Mouse (Mus musculus) urinary bladder, postnatal 14 days (tissue): ENCODE data around the gene Tiprl.

Experiments used
- DNase-seq: peaks from one replicate; pipeline ENCODE4 v3.0.0; 2021; ENCODE audit warnings: low spot score

Tiprl gene

DNA sequence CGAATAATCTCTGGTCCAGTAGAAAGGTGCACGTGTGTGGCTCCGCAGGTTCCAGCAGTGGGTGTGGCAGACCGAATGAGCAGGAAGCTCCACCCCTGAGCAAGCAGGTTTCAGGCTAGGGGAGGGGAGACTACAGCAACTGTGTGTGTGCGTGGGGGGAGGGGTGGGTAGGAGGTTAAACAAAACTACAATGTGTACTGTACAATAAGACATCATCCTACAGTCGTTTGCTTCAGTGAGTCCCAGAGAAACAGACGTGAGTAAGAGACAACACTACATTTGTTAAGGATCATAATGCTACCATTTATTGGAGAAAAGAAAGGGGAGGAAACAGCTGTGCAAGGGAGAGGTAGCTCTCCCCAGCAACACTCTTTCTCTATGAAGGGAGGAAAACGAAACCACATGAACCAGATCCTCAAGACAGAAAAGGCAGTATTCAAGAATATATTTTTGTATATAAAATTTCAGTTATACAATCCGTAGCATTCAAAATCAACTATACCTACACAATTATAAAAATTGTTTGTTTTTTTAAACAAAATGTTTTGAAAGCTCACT lies 62.7 kb downstream of the Tiprl start:
- no peak for DNase-seq

DNA sequence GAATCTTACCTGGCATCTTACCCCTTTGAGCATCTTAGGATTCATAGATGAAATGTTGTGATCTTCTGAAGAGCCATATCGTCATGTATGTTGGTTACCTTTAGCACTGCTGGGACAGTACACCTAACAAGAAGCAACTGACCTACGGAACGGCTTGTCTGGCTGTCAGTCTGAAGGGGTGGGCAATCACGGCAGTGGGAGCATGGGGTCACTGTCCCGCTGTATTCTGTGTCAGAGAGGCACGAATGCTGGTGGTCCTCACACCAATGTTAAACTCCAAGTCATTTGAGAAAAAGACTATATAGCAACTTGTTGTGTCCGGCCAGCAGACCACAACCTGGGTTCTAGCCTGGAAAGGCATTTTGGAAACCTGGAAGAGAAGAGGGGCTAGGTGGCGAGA lies 65.5 kb downstream of the Tiprl start:
- DNase-seq: no peak

- DNase-seq: no peak
Observed at GRCm38 (mm10) chr1:165170157-165170556, 66.6 kb downstream of the Tiprl start.

GRCm38 (mm10) chr1:165169462-165169861 lies 67.3 kb downstream of the Tiprl start:
- no peak for DNase-seq

DNA sequence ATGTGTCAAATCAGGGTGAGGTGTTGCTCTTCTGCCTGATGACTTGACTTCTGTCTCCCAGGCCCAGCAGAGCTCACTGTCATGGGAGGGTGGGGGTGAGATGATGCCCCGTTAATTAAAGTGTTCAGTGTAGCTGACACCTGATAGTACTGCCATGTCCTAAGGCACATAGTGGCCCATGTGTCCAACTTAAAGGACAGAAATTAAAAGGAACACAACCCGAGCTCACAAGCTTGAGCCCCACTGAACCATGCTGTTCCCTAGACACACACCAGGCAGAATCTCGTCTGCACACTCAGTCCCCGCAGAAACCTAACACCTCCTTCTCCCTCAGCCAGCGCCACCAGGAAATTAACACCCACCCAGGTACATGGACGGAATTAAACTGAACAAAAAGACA lies 71.9 kb downstream of the Tiprl start:
- no peak for DNase-seq
